Mouse (Mus musculus) limb, embryonic 14.5 days (tissue): Measurements from ENCODE around the gene Elk4. TPM values are rescaled to one million over a fixed set of nuclear protein-coding genes. Genes with fewer than 3 reads are reported as not detected.

Experiments
- ATAC-seq: fragments of 200-750 bp; cut with Nextera tagmentation; 2 replicates; pipeline ENCODE4 v1.8.0; 2017; ENCODE audit warnings: low read depth, moderate number of reproducible peaks, moderate TSS enrichment; ENCODE audit not compliant: low FRiP score
- DNase-seq: peaks from one replicate; pipeline ENCODE4 v3.0.0-alpha.2; 2015; ENCODE audit warnings: low spot score
- H3K27ac ChIP-seq: fragments of 300-500 bp; sonication (generic); replicated peaks from 2 replicates; pipeline ENCODE4 v1.5.1; 2014; ENCODE audit warnings: low read depth, mild to moderate bottlenecking, low read length, moderate library complexity, mixed read lengths
- H3K27me3 ChIP-seq: fragments of 300-500 bp; sonication (generic); 2 replicates; pipeline ENCODE4 v1.6.1; 2014; ENCODE audit warnings: low read length, mixed read lengths; ENCODE audit not compliant: control insufficient read depth, insufficient read depth
- H3K36me3 ChIP-seq: fragments of 300-500 bp; sonication (generic); 2 replicates; pipeline ENCODE4 v1.6.1; 2014; ENCODE audit warnings: mild to moderate bottlenecking, low read length, moderate library complexity, mixed read lengths; ENCODE audit not compliant: control insufficient read depth, insufficient read depth
- H3K4me1 ChIP-seq: fragments of 300-500 bp; sonication (generic); 2 replicates; pipeline ENCODE4 v1.6.1; 2014; ENCODE audit warnings: antibody characterized with exemption, low read length, mixed read lengths; ENCODE audit not compliant: control insufficient read depth, insufficient read depth
- H3K4me2 ChIP-seq: fragments of 300-500 bp; sonication (generic); replicated peaks from 2 replicates; pipeline ENCODE4 v1.6.1; 2014; ENCODE audit warnings: low read depth, mild to moderate bottlenecking, low read length, moderate library complexity; ENCODE audit not compliant: severe bottlenecking
- H3K4me3 ChIP-seq: fragments of 300-500 bp; sonication (generic); replicated peaks from 2 replicates; pipeline ENCODE4 v1.5.1; 2014; ENCODE audit warnings: low read length
- H3K9ac ChIP-seq: fragments of 300-500 bp; sonication (generic); 2 replicates; pipeline ENCODE4 v1.6.1; 2014; ENCODE audit warnings: mild to moderate bottlenecking, low read depth, low read length, moderate library complexity; ENCODE audit not compliant: severe bottlenecking
- H3K9me3 ChIP-seq: fragments of 300-500 bp; sonication (generic); 2 replicates; pipeline ENCODE4 v1.6.1; 2016; ENCODE audit warnings: low read length; ENCODE audit not compliant: control insufficient read depth
- POLR2A ChIP-seq: fragments of 200-500 bp; IDR thresholded peaks from 2 replicates; pipeline ENCODE4 v1.8.0; 2012; ENCODE audit warnings: inconsistent platforms, mild to moderate bottlenecking, moderate library complexity, borderline replicate concordance; ENCODE audit not compliant: insufficient read depth, insufficient read length; ENCODE audit errors: extremely low read depth
- WGBS: fragments of 180-500 bp; shearing (Covaris S2); extraction: QIAGEN DNeasy Blood & Tissue Kit; methylation state at CpG from one replicate; pipeline ENCODE4 v1.1.7; 2014; 5-methylcytosine and 5-hydroxymethylcytosine counted together
- polyA plus RNA-seq, 2 experiments: library from polyadenylated mRNA; depleted of rRNA in 1 of 2; stranded (reverse) in 1 of 2; unstranded in 1 of 2; fragments of >200 nt; fragmentation: Nextera tagmentation in 1 of 2; extraction: Ambion mirVana in 1 of 2; gene quantifications; 2 replicates each; pipeline versions ENCODE4 v1.2.1 to v1.2.3; 2012 to 2014

Elk4 gene
- polyA plus RNA-seq, 2 experiments = 30.0 to 36.6 TPM

DNA sequence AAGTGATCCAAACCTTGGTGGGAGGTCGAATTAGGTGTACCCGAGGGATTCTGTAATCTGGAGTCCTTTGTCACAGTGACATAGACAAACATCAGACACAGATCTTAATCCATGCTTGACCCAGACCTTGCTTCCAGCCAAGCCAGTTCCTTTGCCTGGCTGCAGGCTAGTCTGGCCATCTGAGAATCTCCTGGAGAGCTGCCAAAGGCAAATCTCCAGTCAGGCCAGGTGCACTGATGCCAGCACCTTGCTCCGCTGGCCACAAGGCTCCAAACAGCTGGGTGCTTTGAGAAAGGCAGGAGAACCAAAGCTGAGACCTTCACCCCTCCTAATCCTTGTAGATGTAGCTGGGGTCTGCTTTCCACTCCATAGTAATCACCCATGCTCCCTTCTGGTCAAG, 44.3 kb downstream of the Elk4 start:
- H3K27me3 ChIP-seq = no peaks in the 10 kb centered on the region
- ATAC-seq (no peak), DNase-seq (no peak)
- no peak for TF ChIP-seq POLR2A
- no peak overlapping the region for H3K27ac ChIP-seq
- H3K36me3 ChIP-seq = no peaks in the 10 kb centered on the region
- H3K4me1 ChIP-seq = no peaks in the 10 kb centered on the region
- no peak overlapping the region for H3K4me3 ChIP-seq
- no peak overlapping the region for H3K9ac ChIP-seq
- H3K9me3 ChIP-seq = no peaks in the 10 kb centered on the region
- no peak overlapping the region for H3K4me2 ChIP-seq
- WGBS = 75% methylated on average over 3 of the region's 3 CpGs

- Histone ChIP-seq H3K9me3 (no peaks in the 10 kb centered on the region), H3K27me3 (no peaks in the 10 kb centered on the region), H3K4me1 (no peaks in the 10 kb centered on the region), H3K4me2 (no peak overlapping the region), H3K36me3 (no peaks in the 10 kb centered on the region), H3K4me3 (no peak overlapping the region), H3K9ac (no peak overlapping the region), H3K27ac (no peak overlapping the region)
- WGBS = 67% methylated on average over 3 of the region's 3 CpGs
- ATAC-seq = no peak
- TF ChIP-seq POLR2A = no peak
- no peak for DNase-seq
Observed at GRCm38 (mm10) chr1:132054387-132054786, 47.0 kb downstream of the Elk4 start.

- Histone ChIP-seq H3K27me3 (no peaks in the 10 kb centered on the region), H3K36me3 (no peaks in the 10 kb centered on the region), H3K4me1 (no peaks in the 10 kb centered on the region), H3K27ac (no peak overlapping the region), H3K4me2 (no peak overlapping the region), H3K9ac (no peak overlapping the region), H3K4me3 (no peak overlapping the region), H3K9me3 (no peaks in the 10 kb centered on the region)
- TF ChIP-seq POLR2A = no peak
- ATAC-seq (no peak), DNase-seq (no peak)
- 73% methylated on average over 7 of the region's 7 CpGs for WGBS
Observed at GRCm38 (mm10) chr1:132055054-132055664, 47.8 kb downstream of the Elk4 start.

DNA sequence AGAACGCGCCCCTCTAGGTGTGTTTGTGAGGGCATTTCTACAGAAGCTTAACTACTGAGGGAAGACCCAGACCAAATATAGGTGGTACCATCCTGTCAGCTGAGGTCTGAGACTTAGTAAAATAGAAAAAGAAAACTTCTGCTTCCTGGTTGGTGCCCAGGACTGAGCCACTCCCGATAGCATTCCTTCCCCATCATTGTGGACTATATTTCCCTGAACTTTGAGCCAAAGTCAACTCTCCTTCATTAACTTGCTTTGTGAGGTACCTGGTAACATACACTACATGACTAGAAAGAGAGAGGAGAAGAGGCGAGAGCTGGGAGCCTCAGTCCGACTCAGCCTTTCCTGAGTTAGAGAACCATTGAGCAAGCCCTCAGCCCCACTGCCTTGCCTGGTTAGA, 51.2 kb downstream of the Elk4 start:
- ATAC-seq (no peak), DNase-seq (no peak)
- Histone ChIP-seq H3K9me3 (no peaks in the 10 kb centered on the region), H3K9ac (no peak overlapping the region), H3K27ac (no peak overlapping the region), H3K4me3 (no peak overlapping the region), H3K4me2 (no peak overlapping the region), H3K27me3 (no peaks in the 10 kb centered on the region), H3K36me3 (no peaks in the 10 kb centered on the region), H3K4me1 (no peaks in the 10 kb centered on the region)
- 88% methylated on average over 5 of the region's 5 CpGs for whole genome bisulfite sequencing
- no peak for TF ChIP-seq POLR2A

DNA sequence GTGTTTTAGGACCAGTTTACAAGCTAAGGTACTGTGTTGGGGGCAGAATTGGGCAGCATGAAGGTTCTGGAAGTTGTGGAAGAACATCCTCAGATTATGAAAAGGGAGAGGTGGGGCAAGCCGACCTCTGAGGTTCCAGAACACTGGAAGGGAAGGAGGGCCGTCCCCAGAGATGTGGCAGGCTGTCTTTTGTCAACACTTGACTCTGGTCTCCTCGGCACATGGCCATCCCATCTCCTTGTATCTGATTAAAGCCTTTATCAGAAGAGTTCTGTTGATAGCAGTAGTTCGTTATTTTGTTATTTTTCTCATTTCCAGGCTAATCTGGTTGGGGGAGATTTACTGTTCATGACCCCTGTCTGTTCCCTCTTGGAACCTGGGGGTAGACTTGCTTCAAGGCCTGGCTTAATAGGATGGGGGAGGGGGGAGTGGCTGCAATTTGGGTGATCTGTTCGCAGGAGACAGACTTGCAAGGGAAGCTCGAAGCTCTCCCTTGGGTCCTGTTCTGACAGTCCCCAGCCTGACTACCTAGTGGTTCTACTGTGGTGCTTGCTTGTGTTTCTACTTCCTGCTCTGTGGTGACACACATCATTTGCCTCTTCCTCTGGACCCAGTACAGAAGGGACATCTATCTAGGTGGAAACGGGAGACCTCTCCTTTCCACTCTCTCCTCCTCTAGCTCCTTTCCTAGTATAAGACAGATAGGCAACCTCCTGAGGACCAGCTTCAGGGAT, 52.8 kb downstream of the Elk4 start:
- Histone ChIP-seq H3K9me3 (no peaks in the 10 kb centered on the region), H3K4me3 (no peak overlapping the region), H3K27ac (no peak overlapping the region), H3K4me1 (no peaks in the 10 kb centered on the region), H3K27me3 (no peaks in the 10 kb centered on the region), H3K36me3 (no peaks in the 10 kb centered on the region), H3K4me2 (no peak overlapping the region), H3K9ac (no peak overlapping the region)
- no peak for TF ChIP-seq POLR2A
- ATAC-seq (no peak), DNase-seq (no peak)
- WGBS = 40% methylated on average over 7 of the region's 7 CpGs
